Mouse (Mus musculus) heart, adult 11 months (tissue): ENCODE data around the gene Rgs19.

Source experiments
- DNase-seq: peaks from one replicate; pipeline ENCODE4 v3.0.0; 2022

Gene Rgs19

DNA sequence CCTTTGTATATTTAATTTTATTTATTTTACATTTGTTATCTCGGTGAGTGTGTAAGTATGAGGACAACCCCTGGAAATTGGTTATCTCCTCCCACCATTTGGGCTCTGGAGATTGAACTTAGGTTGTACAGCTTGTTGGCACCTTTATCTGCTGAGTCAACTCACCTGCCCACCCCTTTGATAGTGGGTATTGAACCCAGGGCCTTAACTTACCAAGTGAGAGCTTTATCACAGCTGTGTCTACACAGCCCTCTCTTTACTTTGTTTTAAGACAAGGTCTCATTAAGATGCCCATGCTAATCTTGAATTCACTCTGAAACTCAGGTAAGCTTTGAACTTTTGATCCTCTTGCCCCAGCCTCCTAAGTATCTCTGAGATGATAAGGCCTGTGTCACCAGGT lies 11.8 kb downstream of the Rgs19 start:
- peak; percentile 57 for DNase-seq

- DNase-seq: peak; percentile 94
Measured at GRCm38 (mm10) chr2:181680716-181681117, 13.1 kb downstream of the Rgs19 start.

DNA sequence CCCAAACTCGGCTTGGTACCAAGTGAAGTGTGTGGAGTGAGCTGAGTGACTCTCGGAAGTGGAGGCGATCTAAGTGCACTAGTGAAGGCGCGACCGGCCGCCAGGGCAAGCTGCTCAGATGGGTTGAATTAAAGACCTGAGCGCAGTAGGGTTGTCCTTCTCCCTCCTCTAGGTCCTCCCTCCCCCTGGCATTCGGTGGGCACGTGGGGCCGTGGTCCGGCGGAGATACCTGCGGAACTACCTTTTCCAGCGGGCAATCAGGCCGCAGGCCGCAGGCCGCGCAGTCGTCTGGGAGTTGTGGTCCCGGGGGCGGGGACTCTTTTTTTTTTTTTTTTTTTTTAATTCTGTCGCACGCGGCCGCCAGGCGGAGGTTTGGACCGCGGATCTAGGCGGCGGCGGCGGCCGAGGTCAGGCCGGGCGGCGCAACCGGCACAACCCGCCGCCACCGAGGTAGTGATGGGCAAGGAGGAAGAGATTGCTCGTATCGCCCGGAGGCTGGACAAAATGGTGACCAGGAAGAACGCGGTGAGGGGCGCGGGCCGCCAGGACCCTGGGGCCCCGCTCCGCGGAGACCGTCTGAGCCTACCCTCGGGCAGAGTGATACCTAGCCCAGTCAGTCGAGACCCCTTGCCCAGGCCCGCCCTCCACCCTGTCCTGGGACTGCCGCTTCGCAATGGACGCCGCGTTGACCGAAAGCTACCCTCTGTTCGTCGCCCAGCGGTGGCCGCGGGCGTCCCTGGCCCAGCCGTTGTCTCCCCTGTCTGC lies 13.6 kb downstream of the Rgs19 start, which contains the start of gene Tcea2:
Gene Tcea2, plus strand, starts transcription at position 360 of the 765 bp plus-strand sequence.
- peak; percentile 98 for DNase-seq

- DNase-seq: peak; percentile 98
Measured at GRCm38 (mm10) chr2:181678780-181679179, 15.0 kb downstream of the Rgs19 start.

- DNase-seq: peak; percentile 96
Measured at GRCm38 (mm10) chr2:181677755-181678098, 16.1 kb downstream of the Rgs19 start.

- DNase-seq: peak; percentile 99
Measured at GRCm38 (mm10) chr2:181677096-181677754, 16.6 kb downstream of the Rgs19 start.

GRCm38 (mm10) chr2:181676424-181676823 lies 17.4 kb downstream of the Rgs19 start:
- DNase-seq: no peak

DNA sequence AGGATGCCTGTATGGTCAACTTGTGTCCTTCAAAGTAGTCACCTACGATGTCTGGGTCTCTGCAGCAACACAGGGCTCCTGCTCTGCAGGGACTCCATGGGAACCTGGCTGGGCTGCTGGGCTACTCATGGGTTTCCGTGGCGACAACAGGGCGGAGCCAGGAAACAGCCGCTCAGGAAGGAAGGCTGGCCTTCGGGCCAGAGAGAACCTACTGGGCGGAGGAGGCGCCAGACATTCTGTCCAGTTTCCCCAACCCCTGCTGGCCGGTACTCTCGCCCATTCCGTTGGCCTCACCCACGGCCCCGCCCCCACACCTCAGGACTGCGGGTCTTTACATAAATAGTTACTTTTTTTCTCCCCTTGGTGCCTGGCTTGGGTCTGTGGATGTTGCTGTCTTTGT lies 18.3 kb downstream of the Rgs19 start:
- peak; percentile 100 for DNase-seq

DNA sequence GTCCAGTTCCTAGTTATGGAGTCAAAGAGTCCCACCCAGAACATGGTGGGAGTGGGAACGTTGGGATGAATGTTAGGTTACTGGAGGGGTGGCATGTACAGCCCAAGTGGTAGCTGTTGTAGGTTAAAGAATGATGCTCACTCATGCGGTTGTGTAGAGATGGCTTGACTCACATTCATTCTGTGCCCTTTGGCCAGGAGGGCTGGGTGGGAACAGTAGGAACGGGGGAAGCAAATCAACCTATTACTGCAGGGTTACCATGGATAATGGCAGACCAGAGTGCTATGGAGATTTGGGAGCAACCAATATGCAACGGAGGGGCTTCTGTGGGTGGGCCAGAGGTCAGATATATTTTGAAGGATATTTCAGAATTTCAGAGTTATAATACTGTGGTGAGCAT lies 18.8 kb downstream of the Rgs19 start:
- DNase-seq: peak; percentile 92

- DNase-seq: peak; percentile 95
Measured at GRCm38 (mm10) chr2:181673501-181673900, 20.3 kb downstream of the Rgs19 start.

- DNase-seq: peak; percentile 70
Measured at GRCm38 (mm10) chr2:181671984-181672383, 21.8 kb downstream of the Rgs19 start.

GRCm38 (mm10) chr2:181671326-181671725 lies 22.5 kb downstream of the Rgs19 start, which contains the start of gene Sox18:
TSS of gene Sox18 (minus strand) at chr2:181671640.
- peak; percentile 99 for DNase-seq

GRCm38 (mm10) chr2:181670913-181671311 lies 22.9 kb downstream of the Rgs19 start:
- DNase-seq: peak; percentile 75

DNA sequence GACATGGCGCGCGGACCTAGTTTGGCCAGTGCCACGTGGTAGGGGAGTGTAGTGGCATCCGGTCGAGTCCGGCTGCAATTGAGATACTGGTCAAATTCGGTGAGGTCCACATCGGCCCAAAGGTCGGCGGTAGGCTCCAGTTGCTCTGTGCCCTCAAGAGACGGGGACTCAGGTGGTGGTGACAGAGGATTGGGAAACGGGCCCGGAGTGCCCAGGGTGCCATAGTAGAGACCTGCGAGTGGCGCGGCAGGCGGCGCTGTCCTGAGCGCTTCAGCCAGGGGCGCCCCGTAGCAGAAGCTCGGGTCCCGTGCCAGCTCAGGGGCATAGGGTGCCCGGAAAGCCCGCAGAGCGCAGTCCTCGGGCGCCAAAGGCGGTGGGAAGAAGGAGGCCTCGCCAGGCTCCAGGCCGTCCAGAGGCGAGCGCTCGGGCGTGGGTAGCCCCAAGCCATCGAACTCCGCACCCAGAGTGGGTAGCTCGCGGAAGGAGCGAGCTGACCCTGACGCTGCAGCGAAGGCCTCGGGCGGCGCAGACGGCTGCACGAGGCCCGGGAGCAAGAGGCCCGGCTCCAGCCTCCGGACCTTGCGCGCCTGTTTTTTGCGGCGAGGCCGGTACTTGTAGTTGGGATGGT lies 23.4 kb downstream of the Rgs19 start:
- peak; percentile 95 for DNase-seq

DNA sequence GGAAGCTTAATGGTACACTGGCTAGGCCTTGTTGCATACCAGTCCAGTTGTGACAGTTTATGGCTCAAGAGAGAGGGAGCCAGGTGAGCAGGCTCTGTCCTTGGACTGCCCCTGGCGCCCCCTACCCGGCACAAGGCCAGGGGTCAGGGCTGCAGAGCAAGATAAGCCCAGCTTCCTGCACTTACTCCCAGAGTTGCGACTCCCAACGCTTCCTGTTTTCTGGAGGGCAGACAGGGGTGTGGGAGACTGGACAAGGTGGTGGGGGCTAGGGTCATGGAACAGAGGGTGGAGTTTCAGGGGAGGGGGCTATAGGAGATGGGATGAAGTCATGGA lies 30.5 kb downstream of the Rgs19 start:
- peak; percentile 99 for DNase-seq

DNA sequence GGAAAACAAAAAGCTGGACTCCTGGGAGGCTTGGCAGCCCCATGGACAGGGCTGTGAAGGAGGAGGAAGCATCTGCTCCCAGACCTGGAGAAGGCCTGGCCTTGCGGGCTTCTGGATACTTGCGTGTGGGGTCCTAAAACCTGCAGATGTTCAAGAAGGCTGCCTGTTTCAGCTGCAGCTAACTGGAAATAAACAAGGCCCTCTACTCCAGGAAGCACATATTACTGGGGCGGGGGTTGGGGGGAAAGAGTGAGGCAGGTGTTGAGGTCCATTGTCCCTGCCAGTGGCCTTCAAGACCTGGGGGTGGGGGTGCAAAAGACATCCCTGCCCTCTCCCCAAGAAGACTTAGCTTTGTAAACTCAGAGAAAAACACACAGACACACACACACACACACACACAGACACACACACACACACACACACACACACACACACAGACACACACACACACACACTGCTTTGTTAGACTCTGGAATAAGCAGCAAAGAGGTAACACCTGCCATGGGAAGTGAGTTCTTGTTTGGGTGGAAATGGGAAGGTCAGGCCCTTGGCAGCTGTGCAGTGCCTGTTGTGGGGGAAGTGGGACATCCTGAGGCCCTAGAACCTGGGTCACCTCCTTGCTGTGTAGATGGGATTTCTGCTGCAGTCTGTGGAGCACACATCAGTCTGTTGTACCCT lies 31.0 kb downstream of the Rgs19 start:
- peak; percentile 95 for DNase-seq

- DNase-seq: peak; percentile 99
Measured at GRCm38 (mm10) chr2:181659609-181660055, 34.1 kb downstream of the Rgs19 start.

DNA sequence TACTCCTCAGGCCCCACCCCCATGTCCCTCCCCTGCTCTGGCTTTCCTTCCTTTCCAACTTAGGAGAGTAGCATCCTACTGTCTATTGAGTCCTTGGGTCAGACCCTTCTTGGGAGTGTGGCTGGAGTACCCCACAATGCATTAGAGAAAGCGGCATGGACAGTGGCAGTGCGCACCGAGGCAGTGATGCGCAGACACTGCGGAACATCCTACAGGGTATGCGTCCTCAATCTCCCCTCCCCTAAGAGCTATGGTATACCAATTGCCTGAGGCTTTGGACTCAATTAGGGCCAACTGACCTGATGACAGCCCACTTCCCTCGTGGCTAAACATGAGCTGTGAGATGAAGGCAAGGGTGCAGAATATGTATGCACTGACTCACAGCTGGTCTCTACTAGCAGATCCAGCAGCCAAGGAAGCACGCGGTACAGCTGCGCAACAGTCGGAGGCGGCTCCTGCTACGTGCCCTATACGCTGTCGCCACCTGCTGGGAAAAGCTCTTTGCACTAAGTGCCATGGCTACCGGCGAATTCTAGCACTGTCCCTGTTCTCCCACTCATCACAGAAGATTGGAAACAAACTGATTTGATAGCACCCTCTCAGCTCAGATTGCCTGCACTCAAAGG lies 34.7 kb downstream of the Rgs19 start:
- DNase-seq: peak; percentile 97

- DNase-seq: peak; percentile 90
Measured at GRCm38 (mm10) chr2:181658528-181658927, 35.2 kb downstream of the Rgs19 start.

DNA sequence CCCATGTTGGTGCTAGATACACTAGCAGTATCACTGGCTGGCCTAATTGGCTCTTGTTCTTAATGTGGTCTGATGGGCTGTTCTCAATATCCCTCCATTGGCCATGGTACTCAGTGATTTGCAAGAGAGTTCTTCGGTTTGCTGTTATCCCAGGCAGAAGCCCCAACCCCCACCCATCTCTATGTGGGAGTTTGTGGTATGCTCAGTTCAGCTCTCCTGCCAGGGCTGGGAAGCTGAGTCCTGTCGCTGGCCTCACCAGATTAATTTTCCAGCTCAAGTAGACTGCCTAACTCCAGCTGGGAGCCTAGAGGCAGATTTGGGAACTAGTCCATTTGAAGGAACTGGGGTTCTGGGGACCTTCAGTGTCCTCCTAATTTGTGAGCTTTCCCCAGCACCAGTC lies 36.3 kb downstream of the Rgs19 start:
- no peak for DNase-seq

DNA sequence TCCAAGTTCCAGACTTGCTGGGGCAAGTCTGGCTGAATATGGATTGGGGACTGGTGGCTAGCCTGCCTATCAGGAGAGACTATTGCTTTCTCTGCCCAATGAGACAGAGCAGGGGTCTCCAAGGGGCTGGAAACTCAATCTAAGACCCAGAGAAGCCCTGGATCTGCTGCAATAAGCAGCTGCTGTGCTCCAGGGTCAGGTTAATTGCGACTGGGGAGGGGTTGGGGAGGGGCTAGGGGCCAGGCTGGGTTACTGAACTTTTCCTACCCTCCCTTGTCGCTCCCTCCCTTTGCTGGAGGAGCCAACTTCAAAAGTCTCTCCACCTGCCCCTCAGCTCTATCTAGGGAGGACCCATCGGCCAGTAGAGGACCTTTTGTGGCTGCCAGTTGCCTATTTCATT lies 37.0 kb downstream of the Rgs19 start, which contains the start of gene Gm29797:
Gene Gm29797, plus strand, starts transcription at position 301 of the 400 bp plus-strand sequence.
- DNase-seq: no peak

GRCm38 (mm10) chr2:181653523-181653922 lies 40.3 kb downstream of the Rgs19 start:
- no peak for DNase-seq

GRCm38 (mm10) chr2:181653065-181653464 lies 40.7 kb downstream of the Rgs19 start:
- DNase-seq: no peak
